Mouse (Mus musculus): ENCODE results near the gene Itpkb. TPM values are rescaled to one million over a fixed set of nuclear protein-coding genes. Genes with fewer than 3 reads are reported as not detected.
A peak's percentile ranks its signal among the peaks of the same experiment; 100 is the strongest.

The Itpkb gene
- polyA plus RNA-seq, 1 experiment from 2014 or later, result 9.4 TPM

GRCm38 (mm10) chr1:180333588-180333987, 3.3 kb downstream of the Itpkb start:
- Histone ChIP-seq H3K4me1 (replicated peaks; ENCODE audit: control insufficient read depth, insufficient read depth, low read length) (peaks cover 41% of the 10 kb centered on the region), H3K27me3 (ENCODE audit: control insufficient read depth, insufficient read depth, low read depth, low read length) (no peaks in the 10 kb centered on the region), H3K4me2 (ENCODE audit: low read depth, low read length) (peak overlapping the region; percentile 77), H3K36me3 (ENCODE audit: control insufficient read depth, insufficient read depth, low read length) (peaks cover 4% of the 10 kb centered on the region; the same call in 1 of the 2 replicates), H3K27ac (ENCODE audit: low read length) (no peak overlapping the region), H3K9ac (ENCODE audit: low read length) (peak overlapping the region; percentile 30), H3K4me3 (ENCODE audit: low read length) (peak overlapping the region; percentile 85), H3K9me3 (ENCODE audit: control insufficient read depth, low read length) (no peaks in the 10 kb centered on the region)
- 48% methylated on average over 6 of the region's 6 CpGs for WGBS
- no peak for ATAC-seq (ENCODE audit: low read depth)

- WGBS, result 61% methylated on average over 6 of the region's 6 CpGs
- H3K9me3 ChIP-seq (ENCODE audit: control insufficient read depth, low read length), result no peaks in the 10 kb centered on the region
- H3K4me1 ChIP-seq (replicated peaks; ENCODE audit: control insufficient read depth, insufficient read depth, low read length), result peaks cover 36% of the 10 kb centered on the region
- H3K27me3 ChIP-seq (ENCODE audit: control insufficient read depth, insufficient read depth, low read depth, low read length), result no peaks in the 10 kb centered on the region
- no peak for ATAC-seq (ENCODE audit: low read depth)
- no peak overlapping the region for H3K9ac ChIP-seq (ENCODE audit: low read length)
- peaks cover 4% of the 10 kb centered on the region; the same call in 1 of the 2 replicates for H3K36me3 ChIP-seq (ENCODE audit: control insufficient read depth, insufficient read depth, low read length)
- H3K4me3 ChIP-seq (ENCODE audit: low read length), result peak overlapping the region; percentile 85
- H3K4me2 ChIP-seq (ENCODE audit: low read depth, low read length), result peak overlapping the region; percentile 77
- H3K27ac ChIP-seq (ENCODE audit: low read length), result no peak overlapping the region
Observed at GRCm38 (mm10) chr1:180334541-180334940, 4.3 kb downstream of the Itpkb start.

GRCm38 (mm10) chr1:180335513-180336375, 5.5 kb downstream of the Itpkb start:
- Histone ChIP-seq H3K4me2 (ENCODE audit: low read depth, low read length) (peak overlapping the region; percentile 77), H3K27me3 (ENCODE audit: control insufficient read depth, insufficient read depth, low read depth, low read length) (no peaks in the 10 kb centered on the region), H3K36me3 (ENCODE audit: control insufficient read depth, insufficient read depth, low read length) (peaks cover 4% of the 10 kb centered on the region; the same call in 1 of the 2 replicates), H3K4me1 (replicated peaks; ENCODE audit: control insufficient read depth, insufficient read depth, low read length) (peaks cover 32% of the 10 kb centered on the region), H3K4me3 (ENCODE audit: low read length) (peak overlapping the region; percentile 85), H3K9me3 (ENCODE audit: control insufficient read depth, low read length) (no peaks in the 10 kb centered on the region), H3K27ac (ENCODE audit: low read length) (no peak overlapping the region), H3K9ac (ENCODE audit: low read length) (no peak overlapping the region)
- ATAC-seq (ENCODE audit: low read depth), result no peak
- 72% methylated on average over 12 of the region's 12 CpGs for WGBS

GRCm38 (mm10) chr1:180338358-180338757, 8.1 kb downstream of the Itpkb start:
- WGBS, result 80% methylated on average over 8 of the region's 8 CpGs
- no peak overlapping the region for H3K27ac ChIP-seq (ENCODE audit: low read length)
- no peak overlapping the region for H3K4me2 ChIP-seq (ENCODE audit: low read depth, low read length)
- H3K27me3 ChIP-seq (ENCODE audit: control insufficient read depth, insufficient read depth, low read depth, low read length), result no peaks in the 10 kb centered on the region
- H3K4me3 ChIP-seq (ENCODE audit: low read length), result no peak overlapping the region
- H3K9ac ChIP-seq (ENCODE audit: low read length), result no peak overlapping the region
- peaks cover 20% of the 10 kb centered on the region for H3K4me1 ChIP-seq (replicated peaks; ENCODE audit: control insufficient read depth, insufficient read depth, low read length)
- H3K9me3 ChIP-seq (ENCODE audit: control insufficient read depth, low read length), result no peaks in the 10 kb centered on the region
- H3K36me3 ChIP-seq (ENCODE audit: control insufficient read depth, insufficient read depth, low read length), result peaks cover 4% of the 10 kb centered on the region; the same call in 1 of the 2 replicates
- ATAC-seq (ENCODE audit: low read depth), result no peak

GRCm38 (mm10) chr1:180339143-180339542, 8.9 kb downstream of the Itpkb start:
- H3K4me1 ChIP-seq (replicated peaks; ENCODE audit: control insufficient read depth, insufficient read depth, low read length), result peaks cover 20% of the 10 kb centered on the region
- no peaks in the 10 kb centered on the region for H3K27me3 ChIP-seq (ENCODE audit: control insufficient read depth, insufficient read depth, low read depth, low read length)
- H3K4me2 ChIP-seq (ENCODE audit: low read depth, low read length), result no peak overlapping the region
- no peak for ATAC-seq (ENCODE audit: low read depth)
- no peak overlapping the region for H3K9ac ChIP-seq (ENCODE audit: low read length)
- no peak overlapping the region for H3K27ac ChIP-seq (ENCODE audit: low read length)
- H3K4me3 ChIP-seq (ENCODE audit: low read length), result no peak overlapping the region
- no peaks in the 10 kb centered on the region for H3K9me3 ChIP-seq (ENCODE audit: control insufficient read depth, low read length)
- no peaks in the 10 kb centered on the region for H3K36me3 ChIP-seq (ENCODE audit: control insufficient read depth, insufficient read depth, low read length)
- 57% methylated on average over 5 of the region's 5 CpGs for WGBS

GRCm38 (mm10) chr1:180342944-180343343, 12.7 kb downstream of the Itpkb start:
- 76% methylated on average over 7 of the region's 7 CpGs for WGBS
- H3K27ac ChIP-seq (ENCODE audit: low read length), result no peak overlapping the region
- H3K4me1 ChIP-seq (replicated peaks; ENCODE audit: control insufficient read depth, insufficient read depth, low read length), result peaks cover 12% of the 10 kb centered on the region
- ATAC-seq (ENCODE audit: low read depth), result no peak
- no peaks in the 10 kb centered on the region for H3K9me3 ChIP-seq (ENCODE audit: control insufficient read depth, low read length)
- H3K4me2 ChIP-seq (ENCODE audit: low read depth, low read length), result no peak overlapping the region
- no peak overlapping the region for H3K9ac ChIP-seq (ENCODE audit: low read length)
- no peaks in the 10 kb centered on the region for H3K27me3 ChIP-seq (ENCODE audit: control insufficient read depth, insufficient read depth, low read depth, low read length)
- H3K36me3 ChIP-seq (ENCODE audit: control insufficient read depth, insufficient read depth, low read length), result no peaks in the 10 kb centered on the region
- no peak overlapping the region for H3K4me3 ChIP-seq (ENCODE audit: low read length)

GRCm38 (mm10) chr1:180343434-180344210, 13.3 kb downstream of the Itpkb start:
- Histone ChIP-seq H3K4me3 (ENCODE audit: low read length) (no peak overlapping the region), H3K9me3 (ENCODE audit: control insufficient read depth, low read length) (no peaks in the 10 kb centered on the region), H3K27ac (ENCODE audit: low read length) (no peak overlapping the region), H3K4me2 (ENCODE audit: low read depth, low read length) (no peak overlapping the region), H3K27me3 (ENCODE audit: control insufficient read depth, insufficient read depth, low read depth, low read length) (no peaks in the 10 kb centered on the region), H3K4me1 (replicated peaks; ENCODE audit: control insufficient read depth, insufficient read depth, low read length) (peaks cover 12% of the 10 kb centered on the region), H3K9ac (ENCODE audit: low read length) (no peak overlapping the region), H3K36me3 (ENCODE audit: control insufficient read depth, insufficient read depth, low read length) (no peaks in the 10 kb centered on the region)
- peak; percentile 48 for ATAC-seq (ENCODE audit: low read depth)
- 30% methylated on average over 8 of the region's 8 CpGs for WGBS

GRCm38 (mm10) chr1:180345098-180345497, 14.8 kb downstream of the Itpkb start:
- no peak overlapping the region for H3K4me2 ChIP-seq (ENCODE audit: low read depth, low read length)
- no peaks in the 10 kb centered on the region for H3K36me3 ChIP-seq (ENCODE audit: control insufficient read depth, insufficient read depth, low read length)
- no peak overlapping the region for H3K4me3 ChIP-seq (ENCODE audit: low read length)
- peaks cover 12% of the 10 kb centered on the region for H3K4me1 ChIP-seq (replicated peaks; ENCODE audit: control insufficient read depth, insufficient read depth, low read length)
- H3K9me3 ChIP-seq (ENCODE audit: control insufficient read depth, low read length), result no peaks in the 10 kb centered on the region
- no peak for ATAC-seq (ENCODE audit: low read depth)
- H3K27ac ChIP-seq (ENCODE audit: low read length), result no peak overlapping the region
- H3K27me3 ChIP-seq (ENCODE audit: control insufficient read depth, insufficient read depth, low read depth, low read length), result no peaks in the 10 kb centered on the region
- WGBS, result 88% methylated on average over 5 of the region's 5 CpGs
- no peak overlapping the region for H3K9ac ChIP-seq (ENCODE audit: low read length)

GRCm38 (mm10) chr1:180347059-180347458, 16.8 kb downstream of the Itpkb start:
- H3K27me3 ChIP-seq (ENCODE audit: control insufficient read depth, insufficient read depth, low read depth, low read length), result no peaks in the 10 kb centered on the region
- H3K36me3 ChIP-seq (ENCODE audit: control insufficient read depth, insufficient read depth, low read length), result no peaks in the 10 kb centered on the region
- peaks cover 19% of the 10 kb centered on the region for H3K4me1 ChIP-seq (replicated peaks; ENCODE audit: control insufficient read depth, insufficient read depth, low read length)
- ATAC-seq (ENCODE audit: low read depth), result no peak
- no peak overlapping the region for H3K4me2 ChIP-seq (ENCODE audit: low read depth, low read length)
- H3K27ac ChIP-seq (ENCODE audit: low read length), result no peak overlapping the region
- WGBS, result 52% methylated on average over 4 of the region's 4 CpGs
- H3K9me3 ChIP-seq (ENCODE audit: control insufficient read depth, low read length), result no peaks in the 10 kb centered on the region
- no peak overlapping the region for H3K4me3 ChIP-seq (ENCODE audit: low read length)
- H3K9ac ChIP-seq (ENCODE audit: low read length), result no peak overlapping the region

Measured in lung, embryonic 16.5 days (tissue).